Comparison of ENCODE assay signal across 12 mouse cellular contexts in the genomic region with DNA sequence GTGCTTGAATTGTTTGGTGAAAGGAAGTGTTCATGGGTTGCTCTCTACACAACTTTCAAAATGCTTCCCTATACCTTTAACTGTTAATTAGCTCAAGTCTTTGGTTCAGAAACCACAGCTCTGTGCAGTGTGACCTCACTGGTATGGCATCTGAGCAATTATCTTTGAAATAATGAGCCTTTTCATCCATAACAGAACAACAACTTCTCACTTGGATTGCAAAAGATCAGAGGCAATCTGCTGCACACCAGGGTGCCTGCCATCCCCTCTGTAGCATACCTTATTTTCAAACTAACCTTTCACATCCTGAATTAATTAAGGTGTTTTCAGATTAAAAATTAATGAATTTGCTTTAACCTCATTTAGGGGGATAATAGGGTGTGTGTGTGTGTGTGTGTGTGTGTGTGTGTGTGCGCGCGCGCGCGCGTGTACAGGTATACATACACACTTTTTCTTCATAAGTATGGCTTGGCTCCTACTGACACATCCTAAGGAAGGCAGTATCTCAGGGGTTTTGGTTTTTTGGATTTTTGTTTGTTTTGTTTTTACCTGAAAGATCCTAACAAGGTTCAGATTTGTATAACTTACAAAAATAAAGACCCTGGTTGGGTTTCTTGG.
DNase-seq lines count a peak whose midpoint lies in the region; ATAC-seq lines count a peak whose summit lies in the region.
"Had no signal": no experiment of that assay in that cellular context is flagged by ENCODE, and none has a peak within 500 bp of the region (broad histone marks: within the 10 kb centered on the region; RNA-seq: fewer than 3 reads in every experiment).

No protein-coding gene starts in this region.

- no peak overlapping the region for H3K4me3 ChIP-seq in kidney, embryonic 15.5 days (replicated peaks)
- no peak overlapping the region for H3K4me3 ChIP-seq in forebrain, embryonic 16.5 days (replicated peaks; ENCODE audit: low read length)
- H3K4me3 ChIP-seq in midbrain, embryonic 16.5 days (ENCODE audit: low read depth, low read length): no peak overlapping the region
- H3K4me3 ChIP-seq: heart, adult 2 months had no signal

- no peaks in the 10 kb centered on the region for H3K27me3 ChIP-seq in kidney, embryonic 15.5 days
- no peaks in the 10 kb centered on the region for H3K27me3 ChIP-seq in forebrain, embryonic 16.5 days (replicated peaks; ENCODE audit: control insufficient read depth, insufficient read depth, low read length)
- no peaks in the 10 kb centered on the region for H3K27me3 ChIP-seq in midbrain, embryonic 16.5 days (ENCODE audit: control insufficient read depth, insufficient read depth, low read depth, low read length)

- no peaks in the 10 kb centered on the region for H3K9me3 ChIP-seq in kidney, embryonic 15.5 days (replicated peaks)
- no peaks in the 10 kb centered on the region for H3K9me3 ChIP-seq in forebrain, embryonic 16.5 days (ENCODE audit: control insufficient read depth, low read length)
- H3K9me3 ChIP-seq in midbrain, embryonic 16.5 days (replicated peaks; ENCODE audit: control insufficient read depth, low read length, poor library complexity, severe bottlenecking): no peaks in the 10 kb centered on the region

- WGBS in kidney, embryonic 15.5 days: 94% methylated on average over 7 of the region's 7 CpGs
- 9% methylated on average over 7 of the region's 7 CpGs for WGBS in forebrain, embryonic 16.5 days
- WGBS in midbrain, embryonic 16.5 days: 93% methylated on average over 7 of the region's 7 CpGs

- H3K9ac ChIP-seq in kidney, embryonic 15.5 days: no peak overlapping the region
- H3K9ac ChIP-seq in forebrain, embryonic 16.5 days (replicated peaks; ENCODE audit: low read depth, low read length): no peak overlapping the region
- no peak overlapping the region for H3K9ac ChIP-seq in midbrain, embryonic 16.5 days (ENCODE audit: low read depth, low read length)
- H3K9ac ChIP-seq: liver, embryonic 14.5 days had no signal

- H3K36me3 ChIP-seq in kidney, embryonic 15.5 days: no peaks in the 10 kb centered on the region
- H3K36me3 ChIP-seq in forebrain, embryonic 16.5 days (ENCODE audit: control insufficient read depth, insufficient read depth): no peaks in the 10 kb centered on the region
- no peaks in the 10 kb centered on the region for H3K36me3 ChIP-seq in midbrain, embryonic 16.5 days (ENCODE audit: control insufficient read depth, insufficient read depth, low read length)

- no peak overlapping the region for H3K27ac ChIP-seq in kidney, embryonic 15.5 days
- no peak overlapping the region for H3K27ac ChIP-seq in forebrain, embryonic 16.5 days (ENCODE audit: low read length)
- no peak overlapping the region for H3K27ac ChIP-seq in midbrain, embryonic 16.5 days (ENCODE audit: low read length)
- H3K27ac ChIP-seq: heart, adult 2 months; liver, embryonic 14.5 days had no signal

- peak; percentile 54 for ATAC-seq in kidney, embryonic 15.5 days (replicated peaks; ENCODE audit: low FRiP score)
- peak; percentile 86 for ATAC-seq in forebrain, embryonic 16.5 days
- ATAC-seq in midbrain, embryonic 16.5 days: 0 out of 2 replicates have a peak, but pooled peaks have one; percentile 42

- no peaks in the 10 kb centered on the region for H3K4me1 ChIP-seq in kidney, embryonic 15.5 days
- peaks cover 5% of the 10 kb centered on the region; the same call in 1 of the 2 replicates for H3K4me1 ChIP-seq in forebrain, embryonic 16.5 days (replicated peaks; ENCODE audit: control insufficient read depth, insufficient read depth, low read length)
- H3K4me1 ChIP-seq in midbrain, embryonic 16.5 days (ENCODE audit: control insufficient read depth, insufficient read depth, low read length): no peaks in the 10 kb centered on the region

- H3K4me2 ChIP-seq in kidney, embryonic 15.5 days: no peak overlapping the region
- no peak overlapping the region for H3K4me2 ChIP-seq in forebrain, embryonic 16.5 days (ENCODE audit: low read length)
- H3K4me2 ChIP-seq in midbrain, embryonic 16.5 days (ENCODE audit: low read length): no peak overlapping the region

- no peak for DNase-seq in kidney, adult 18-20 months
- peak; percentile 40 for DNase-seq in ZHBTc4 (ENCODE audit: low read depth, low spot score)
- no peak for DNase-seq in urinary bladder, postnatal 25 days (ENCODE audit: low spot score)
- DNase-seq in frontal cortex, postnatal 10 days (ENCODE audit: low spot score in 2 of 2): no peak
- DNase-seq: heart, adult 2 months; heart, postnatal 4 days; kidney, postnatal 14 days; thymus, adult 2 months had no signal
